ENCODE assay signal across 8 mouse cellular contexts in the genomic region with DNA sequence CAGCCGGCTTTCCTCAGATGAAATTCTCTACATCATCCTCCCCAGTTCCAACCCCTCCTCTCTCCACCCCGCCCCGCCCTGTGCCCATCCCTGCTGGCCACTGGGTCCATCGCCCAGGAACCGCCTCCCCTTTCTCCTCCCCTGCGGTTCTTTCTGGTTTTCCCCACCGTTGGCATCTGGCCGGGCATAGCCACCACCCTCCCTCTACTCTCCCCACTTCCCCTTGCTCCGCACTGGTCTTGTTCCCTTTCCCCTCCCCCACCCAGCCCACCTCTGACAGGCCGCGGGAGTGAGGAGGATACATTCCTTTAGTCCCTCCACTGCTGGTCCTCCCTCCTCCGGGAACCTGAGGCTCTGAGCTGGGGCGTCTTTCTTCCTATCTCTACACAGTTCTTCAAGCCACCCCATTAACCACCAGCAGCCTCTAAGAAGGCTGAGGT. TPM values are rescaled to one million over a fixed set of nuclear protein-coding genes. Genes with fewer than 3 reads are reported as not detected.
DNase-seq lines count a peak whose midpoint lies in the region; ATAC-seq lines count a peak whose summit lies in the region.

No protein-coding gene starts in this region.

- H3K4me1 ChIP-seq in forebrain, embryonic 12.5 days: peaks cover 23% of the 10 kb centered on the region
- peaks cover 66% of the 10 kb centered on the region for H3K4me1 ChIP-seq in neural tube, embryonic 13.5 days (replicated peaks)

- peak overlapping the region; percentile 83 for H3K4me3 ChIP-seq in forebrain, embryonic 12.5 days (replicated peaks)
- H3K4me3 ChIP-seq in neural tube, embryonic 13.5 days: peak overlapping the region; percentile 96

- H3K27ac ChIP-seq in forebrain, embryonic 12.5 days: no peak overlapping the region
- peak overlapping the region; percentile 95; the same call in 1 of the 2 replicates for H3K27ac ChIP-seq in neural tube, embryonic 13.5 days (replicated peaks)

- no peaks in the 10 kb centered on the region; the same call in 1 of the 2 replicates for H3K36me3 ChIP-seq in forebrain, embryonic 12.5 days (replicated peaks)
- no peaks in the 10 kb centered on the region for H3K36me3 ChIP-seq in neural tube, embryonic 13.5 days

- 2% methylated on average over 13 of the region's 13 CpGs for WGBS in forebrain, embryonic 12.5 days
- under 1% methylated on average over 13 of the region's 13 CpGs for WGBS in neural tube, embryonic 13.5 days

- DNase-seq in left cerebral cortex, adult 18-20 months (ENCODE audit: low spot score in 2 of 2): peak; percentile 42
- DNase-seq in left cerebral cortex, adult 11 months (ENCODE audit: low spot score): no peak
- DNase-seq in cerebellum, adult 18-20 months: peak; percentile 85 to 92
- DNase-seq in left cerebral cortex, postnatal 4 days: peak; percentile 71
- DNase-seq in layer of hippocampus, adult 18-20 months (ENCODE audit: low spot score in 2 of 2): no peak
- no peak for DNase-seq in lung, postnatal 10 days

- H3K9ac ChIP-seq in forebrain, embryonic 12.5 days: peak overlapping the region; percentile 92
- H3K9ac ChIP-seq in neural tube, embryonic 13.5 days: peak overlapping the region; percentile 98

- no peaks in the 10 kb centered on the region for H3K9me3 ChIP-seq in forebrain, embryonic 12.5 days
- H3K9me3 ChIP-seq in neural tube, embryonic 13.5 days: no peaks in the 10 kb centered on the region

- intact Hi-C loops in left cerebral cortex, postnatal 4 days (cut with DNase I): no loop called here

- no peaks in the 10 kb centered on the region for H3K27me3 ChIP-seq in forebrain, embryonic 12.5 days
- no peaks in the 10 kb centered on the region for H3K27me3 ChIP-seq in neural tube, embryonic 13.5 days

- ATAC-seq in forebrain, embryonic 12.5 days (ENCODE audit: low FRiP score): peak; percentile 34
- ATAC-seq in neural tube, embryonic 13.5 days (ENCODE audit: low read depth): peak; percentile 51

- H3K4me2 ChIP-seq in forebrain, embryonic 12.5 days: peak overlapping the region; percentile 92
- H3K4me2 ChIP-seq in neural tube, embryonic 13.5 days: peak overlapping the region; percentile 72

RNA-seq across cellular contexts. Expression of gene Cadm3, which starts 1.5 kb away (rescaled TPM):
- total RNA-seq in left cerebral cortex, adult 18-20 months (2021): 100 to 1,000 TPM; 403 to 436 TPM
- 12.6 and 22.2 TPM in 2 replicates for polyA plus RNA-seq in forebrain, embryonic 12.5 days (2016; fragmentation: Nextera tagmentation; extraction: Ambion mirVana)
- 100 to 1,000 TPM; 502 to 546 TPM for total RNA-seq in left cerebral cortex, postnatal 4 days (2021)
- 48.3 and 53.6 TPM in 2 replicates for polyA plus RNA-seq in neural tube, embryonic 13.5 days (2015; fragmentation: Nextera tagmentation; extraction: Ambion mirVana)
- total RNA-seq in layer of hippocampus, adult 18-20 months (2021): 100 to 1,000 TPM; 357 to 369 TPM

RNA-seq across cellular contexts. Expression of gene Aim2, which starts 15.3 kb away (rescaled TPM):
- total RNA-seq in left cerebral cortex, adult 18-20 months (2021): 1 to 10 TPM; 1.4 to 3.0 TPM
- polyA plus RNA-seq in forebrain, embryonic 12.5 days (2016; fragmentation: Nextera tagmentation; extraction: Ambion mirVana): 6.9 and 7.5 TPM in 2 replicates
- 10 to 100 TPM in 1 of 2 experiments, 1 to 10 TPM in 1; 8.3 to 11.1 TPM for total RNA-seq in left cerebral cortex, postnatal 4 days (2021)
- 1.4 and 2.3 TPM in 2 replicates for polyA plus RNA-seq in neural tube, embryonic 13.5 days (2015; fragmentation: Nextera tagmentation; extraction: Ambion mirVana)
- 1 to 10 TPM; 3.1 to 3.3 TPM for total RNA-seq in layer of hippocampus, adult 18-20 months (2021)

RNA-seq across cellular contexts. Expression of gene Ackr1, which starts 32.4 kb away (rescaled TPM):
- total RNA-seq in left cerebral cortex, adult 18-20 months (2021): 10 to 100 TPM; 71.0 to 71.7 TPM
- polyA plus RNA-seq in forebrain, embryonic 12.5 days (2016; fragmentation: Nextera tagmentation; extraction: Ambion mirVana): 4.4 and 5.1 TPM in 2 replicates
- 100 to 1,000 TPM; 134 to 136 TPM for total RNA-seq in left cerebral cortex, postnatal 4 days (2021)
- polyA plus RNA-seq in neural tube, embryonic 13.5 days (2015; fragmentation: Nextera tagmentation; extraction: Ambion mirVana): 15.4 and 17.1 TPM in 2 replicates
- total RNA-seq in layer of hippocampus, adult 18-20 months (2021): 10 to 100 TPM; 55.2 to 58.1 TPM

Comparison
In these comparisons a context has a peak if more than half of its experiments do, and no peak if none do; other contexts are left out.
1. DNase-seq: peak in left cerebral cortex, adult 18-20 months (2 of 2), cerebellum, adult 18-20 months (2 of 2) and left cerebral cortex, postnatal 4 days (single experiment); none in left cerebral cortex, adult 11 months (single experiment), layer of hippocampus, adult 18-20 months (0 of 2) and lung, postnatal 10 days (single experiment).